In genomic region chr7:55841977-55842503, GRCm38 (mm10) we compare ENCODE assay signal across 8 mouse cellular contexts. TPM values are rescaled to one million over a fixed set of nuclear protein-coding genes. Genes with fewer than 3 reads are reported as not detected.
A peak's percentile ranks its signal among the peaks of the same experiment; 100 is the strongest.
DNase-seq lines count a peak whose midpoint lies in the region; ATAC-seq and TF ChIP-seq lines count a peak whose summit lies in the region.

No protein-coding gene starts in this region.

- H3K4me1 ChIP-seq in embryonic facial prominence, embryonic 10.5 days = peaks cover 16% of the 10 kb centered on the region
- no peaks in the 10 kb centered on the region for H3K4me1 ChIP-seq in limb, embryonic 11.5 days (ENCODE audit: control insufficient read depth, insufficient read depth, low read length)
- H3K4me1 ChIP-seq in midbrain, embryonic 13.5 days (replicated peaks) = peaks cover 20% of the 10 kb centered on the region
- H3K4me1 ChIP-seq in small intestine, adult 2 months (ENCODE audit: control insufficient read depth, insufficient read depth, insufficient read length, low read length) = no peaks in the 10 kb centered on the region; the same call in none of the 2 replicates

- H3K4me2 ChIP-seq in limb, embryonic 11.5 days (ENCODE audit: low read depth, severe bottlenecking) = peak overlapping the region; percentile 79
- peak overlapping the region; percentile 72 for H3K4me2 ChIP-seq in midbrain, embryonic 13.5 days (replicated peaks)

- H3K27ac ChIP-seq in embryonic facial prominence, embryonic 10.5 days (replicated peaks) = peak overlapping the region; percentile 97
- peak overlapping the region; percentile 90 for H3K27ac ChIP-seq in limb, embryonic 11.5 days (replicated peaks; ENCODE audit: low read depth, low read length)
- H3K27ac ChIP-seq in midbrain, embryonic 13.5 days = peak overlapping the region; percentile 91
- H3K27ac ChIP-seq in small intestine, adult 2 months (ENCODE audit: insufficient read depth, low read depth, low read length) = peak overlapping the region; percentile 81

- H3K36me3 ChIP-seq in embryonic facial prominence, embryonic 10.5 days (replicated peaks) = peaks cover 8% of the 10 kb centered on the region; the same call in 1 of the 2 replicates
- H3K36me3 ChIP-seq in limb, embryonic 11.5 days (ENCODE audit: control insufficient read depth, insufficient read depth, low read length) = no peaks in the 10 kb centered on the region
- no peaks in the 10 kb centered on the region for H3K36me3 ChIP-seq in midbrain, embryonic 13.5 days
- no peaks in the 10 kb centered on the region for H3K36me3 ChIP-seq in small intestine, adult 2 months (ENCODE audit: control insufficient read depth, insufficient read depth, low read length)

- peak; percentile 89 for DNase-seq in layer of hippocampus, adult 11-12 months (ENCODE audit: low spot score)
- no peak for DNase-seq in layer of hippocampus, adult 9-10 months (ENCODE audit: low spot score)
- DNase-seq in embryonic facial prominence, embryonic 10.5 days (ENCODE audit: low spot score) = peak; percentile 93
- DNase-seq in kidney, adult 11 months = peak; percentile 95
- DNase-seq in limb, embryonic 11.5 days (ENCODE audit: low spot score) = peak; percentile 92

- peak; percentile 94 for ATAC-seq in granulocyte monocyte progenitor cell, adult 5-6 weeks (replicated peaks; ENCODE audit: poor library complexity, severe bottlenecking)
- ATAC-seq in limb, embryonic 11.5 days (ENCODE audit: insufficient number of reproducible peaks, low FRiP score, low TSS enrichment, low read depth) = peak; percentile 94
- peak; percentile 94 for ATAC-seq in midbrain, embryonic 13.5 days

- peak; percentile 63 for TF ChIP-seq POLR2A in small intestine, adult 2 months (IDR thresholded peaks at IDR 0.05; ENCODE audit: low read depth, low read length)

- no peaks in the 10 kb centered on the region for H3K9me3 ChIP-seq in embryonic facial prominence, embryonic 10.5 days
- no peaks in the 10 kb centered on the region for H3K9me3 ChIP-seq in limb, embryonic 11.5 days (ENCODE audit: control insufficient read depth, low read length)
- H3K9me3 ChIP-seq in midbrain, embryonic 13.5 days = no peaks in the 10 kb centered on the region

- H3K4me3 ChIP-seq in embryonic facial prominence, embryonic 10.5 days = peak overlapping the region; percentile 88
- peak overlapping the region; percentile 83 for H3K4me3 ChIP-seq in limb, embryonic 11.5 days (ENCODE audit: low read depth, low read length)
- peak overlapping the region; percentile 88 for H3K4me3 ChIP-seq in midbrain, embryonic 13.5 days (replicated peaks)
- H3K4me3 ChIP-seq in small intestine, adult 2 months (ENCODE audit: low read depth, low read length) = peak overlapping the region; percentile 99

- under 1% methylated on average over 47 of the region's 47 CpGs for WGBS in embryonic facial prominence, embryonic 10.5 days
- 0% methylated on average over 36 of the region's 47 CpGs for WGBS in limb, embryonic 11.5 days
- WGBS in midbrain, embryonic 13.5 days = under 1% methylated on average over 33 of the region's 47 CpGs
- WGBS in small intestine, adult 2 months = under 1% methylated on average over 47 of the region's 47 CpGs

- TF ChIP-seq CTCF in small intestine, adult 2 months (IDR thresholded peaks at IDR 0.05; ENCODE audit: extremely low read depth, insufficient read length, insufficient replicate concordance, low read depth, low read length) = no peak

- H3K9ac ChIP-seq in limb, embryonic 11.5 days (ENCODE audit: low read length) = peak overlapping the region; percentile 92
- peak overlapping the region; percentile 94 for H3K9ac ChIP-seq in midbrain, embryonic 13.5 days (replicated peaks)

- H3K27me3 ChIP-seq in embryonic facial prominence, embryonic 10.5 days (replicated peaks; ENCODE audit: low read depth, poor library complexity, severe bottlenecking) = no peaks in the 10 kb centered on the region
- H3K27me3 ChIP-seq in limb, embryonic 11.5 days (ENCODE audit: control insufficient read depth, insufficient read depth, low read length) = no peaks in the 10 kb centered on the region
- no peaks in the 10 kb centered on the region for H3K27me3 ChIP-seq in midbrain, embryonic 13.5 days
- no peaks in the 10 kb centered on the region for H3K27me3 ChIP-seq in small intestine, adult 2 months (ENCODE audit: control insufficient read depth, insufficient read depth, low read length)

RNA-seq across cellular contexts. Expression of gene Cyfip1, which starts 0.5 kb away (rescaled TPM):
- 110 and 111 TPM in 2 replicates for polyA plus RNA-seq in embryonic facial prominence, embryonic 10.5 days (2016; fragmentation: Nextera tagmentation; extraction: Ambion mirVana)
- total RNA-seq in granulocyte monocyte progenitor cell, adult 5-6 weeks (2014; fragmentation: Nextera tagmentation) = 43.8 and 48.2 TPM in 2 replicates
- total RNA-seq in granulocyte monocyte progenitor cell, adult 5-6 weeks (2017) = 56.7 and 81.1 TPM in 2 replicates
- polyA plus RNA-seq in limb, embryonic 11.5 days (2014; fragmentation: Nextera tagmentation; extraction: Ambion mirVana) = 118 and 120 TPM in 2 replicates
- polyA plus RNA-seq in midbrain, embryonic 13.5 days (2015; fragmentation: Nextera tagmentation; extraction: Ambion mirVana) = 52.8 and 56.3 TPM in 2 replicates
- 16.1 and 37.9 TPM in 2 replicates for polyA plus RNA-seq in small intestine, adult 2 months (2012; rRNA removed)

RNA-seq across cellular contexts. Expression of gene Tubgcp5, which starts 48.1 kb away (rescaled TPM):
- polyA plus RNA-seq in embryonic facial prominence, embryonic 10.5 days (2016; fragmentation: Nextera tagmentation; extraction: Ambion mirVana) = 32.6 and 35.5 TPM in 2 replicates
- 34.2 and 41.1 TPM in 2 replicates for total RNA-seq in granulocyte monocyte progenitor cell, adult 5-6 weeks (2014; fragmentation: Nextera tagmentation)
- 31.8 and 36.2 TPM in 2 replicates for total RNA-seq in granulocyte monocyte progenitor cell, adult 5-6 weeks (2017)
- polyA plus RNA-seq in limb, embryonic 11.5 days (2014; fragmentation: Nextera tagmentation; extraction: Ambion mirVana) = 34.1 and 42.2 TPM in 2 replicates
- 40.8 and 44.5 TPM in 2 replicates for polyA plus RNA-seq in midbrain, embryonic 13.5 days (2015; fragmentation: Nextera tagmentation; extraction: Ambion mirVana)
- polyA plus RNA-seq in small intestine, adult 2 months (2012; rRNA removed) = 0.30 and 0.67 TPM in 2 replicates

Comparison
In these comparisons a context has a peak if more than half of its experiments do, and no peak if none do; other contexts are left out.
1. RNA of gene Tubgcp5, which starts 48.1 kb away (polyA plus RNA-seq): 40.8 to 44.5 TPM in midbrain, embryonic 13.5 days, 34.1 to 42.2 TPM in limb, embryonic 11.5 days and 32.6 to 35.5 TPM in embryonic facial prominence, embryonic 10.5 days; 0.30 to 0.67 TPM in small intestine, adult 2 months; every median in the first group is over 10 times any median in the second.
2. Peak in every context shown above with its lines, with median percentiles within 50 percentile points of each other: H3K27ac ChIP-seq, H3K4me3 ChIP-seq and ATAC-seq.